Mouse (Mus musculus) layer of hippocampus, adult 11-12 months (tissue): ENCODE results near the gene Gm5617.
A peak's percentile ranks its signal among the peaks of the same experiment; 100 is the strongest.
"Not testable (repeated sequence)": the region's sequence is repeated elsewhere in the genome, so short reads cannot be mapped to it uniquely, and the experiment has no call there.

Experiments used
- DNase-seq: peaks from one replicate; pipeline ENCODE4 v3.0.0; 2022; ENCODE audit warnings: low spot score

The Gm5617 gene

DNA sequence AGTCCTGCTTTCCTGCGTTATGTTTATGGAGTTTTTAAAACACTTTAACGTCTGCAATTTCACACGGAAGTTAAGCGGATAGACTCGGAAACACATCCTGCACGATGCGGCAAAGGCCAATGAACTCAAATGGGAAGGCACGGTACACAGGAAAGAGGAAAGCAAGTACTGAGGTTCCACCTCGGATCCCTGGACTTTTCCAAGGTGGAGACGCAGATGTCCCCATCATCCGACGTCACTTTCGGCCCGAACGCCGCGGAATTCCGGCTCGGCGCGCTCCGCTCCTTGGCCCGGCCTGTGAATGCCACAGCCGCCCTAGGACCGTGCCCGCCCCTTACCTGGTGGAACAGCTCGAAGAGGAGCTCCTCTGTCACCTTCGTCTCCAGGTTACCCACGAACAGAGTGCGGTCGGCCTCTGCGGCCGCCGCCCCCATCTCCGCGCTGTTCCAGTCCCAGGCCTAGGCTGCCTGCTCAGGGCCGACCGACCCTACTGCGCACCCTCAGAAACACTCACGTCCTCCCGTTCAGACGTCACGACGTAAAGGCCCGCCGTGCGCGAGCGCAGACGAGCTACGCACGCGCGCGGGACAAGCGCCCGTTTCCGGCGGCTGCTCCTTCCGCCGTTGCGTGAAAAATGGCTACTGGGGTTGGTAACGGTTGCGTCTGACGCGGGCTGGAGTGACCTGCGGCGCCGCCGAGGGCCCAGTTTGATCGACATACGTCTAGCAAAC is at the start of gene Gm5617, which contains the start of gene Rbm7:
TSS of gene Gm5617 (plus strand) at position 626 of the 731 bp plus-strand sequence.
TSS of gene Rbm7 (minus strand) at position 483 of the 731 bp plus-strand sequence.
- peak; percentile 93 for DNase-seq

DNA sequence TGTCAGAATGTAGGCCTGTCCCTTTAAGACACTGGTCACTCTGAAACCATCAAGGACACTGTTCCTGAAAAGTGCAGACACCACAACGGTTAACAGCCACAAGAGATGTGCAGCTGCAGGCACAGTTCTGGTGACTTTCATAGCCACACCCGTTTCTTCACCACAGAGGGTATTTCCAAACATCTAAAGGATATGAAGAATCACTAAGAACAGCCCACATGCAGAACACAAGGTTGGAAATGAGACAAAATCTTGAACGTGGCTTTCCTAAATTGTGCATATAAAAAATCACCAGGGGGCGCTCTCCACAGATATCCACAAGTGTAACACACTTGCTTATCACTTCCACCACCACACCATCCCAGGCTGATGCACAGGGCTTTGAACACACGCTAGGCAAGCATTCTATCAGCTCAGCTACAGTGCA is 47.4 kb upstream of the Gm5617 start:
- peak; percentile 12 for DNase-seq

DNA sequence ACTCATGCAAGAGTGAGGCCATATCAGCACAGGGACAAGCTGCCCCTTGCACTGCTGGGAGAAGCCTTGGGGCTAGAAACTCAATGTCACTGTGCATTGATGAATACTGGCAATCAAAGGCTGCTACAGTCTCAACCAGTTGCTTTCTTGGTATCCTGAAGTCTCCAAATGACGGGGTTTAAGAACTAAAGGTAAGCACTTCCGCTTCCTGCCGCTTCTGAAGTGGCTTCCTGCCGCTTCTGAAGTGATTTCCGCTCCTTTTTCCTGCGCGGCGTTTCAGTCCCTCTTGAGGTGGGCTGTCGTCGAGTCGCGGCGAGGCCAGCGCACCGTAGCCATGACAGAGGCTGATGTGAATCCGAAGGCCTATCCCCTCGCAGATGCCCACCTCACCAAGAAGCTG is 45.2 kb upstream of the Gm5617 start:
- DNase-seq: no peak

DNA sequence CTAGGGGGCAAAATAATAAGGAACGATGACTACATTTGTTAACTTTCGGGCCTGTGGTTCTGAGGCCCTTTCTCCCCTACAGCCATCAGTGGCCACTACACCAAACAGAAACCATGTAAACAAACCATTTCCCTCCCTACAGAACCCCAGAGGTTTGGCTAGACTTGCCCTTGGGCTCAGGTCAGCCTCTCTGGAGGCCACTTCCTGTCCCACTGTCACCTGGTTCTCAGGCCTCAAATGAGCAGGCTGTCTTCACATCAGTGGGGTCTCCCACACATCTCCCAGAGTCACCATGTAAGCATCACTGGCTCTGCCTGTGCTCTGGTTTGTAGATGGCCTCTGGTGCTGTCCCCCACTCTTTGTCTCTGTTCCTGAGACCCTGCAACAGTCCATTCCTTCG is 39.3 kb upstream of the Gm5617 start:
- DNase-seq: no peak

- no peak for DNase-seq
These were observed 36.4 kb upstream of the Gm5617 start for GRCm38 (mm10) chr9:48458879-48459278.

GRCm38 (mm10) chr9:48459391-48459790 is 35.9 kb upstream of the Gm5617 start:
- no peak for DNase-seq

DNA sequence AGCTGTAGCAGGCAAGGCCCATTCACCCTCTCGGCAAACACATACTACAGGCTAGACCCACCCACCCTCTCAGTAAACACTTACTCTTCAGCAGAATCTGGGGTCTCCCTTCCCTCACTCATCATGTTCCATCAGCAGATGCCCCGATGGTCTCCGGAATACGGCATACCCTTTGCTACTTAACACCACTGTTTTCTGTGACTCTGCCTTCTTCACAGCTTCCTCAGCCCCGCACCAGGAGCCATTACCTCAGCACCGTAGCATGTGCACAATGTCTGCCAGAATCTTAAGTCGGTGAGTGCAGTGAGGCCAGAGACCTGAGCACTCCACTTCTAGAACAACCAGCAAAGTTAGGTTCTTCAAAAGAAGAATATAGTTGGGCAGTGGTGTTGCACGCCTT is 34.5 kb upstream of the Gm5617 start:
- DNase-seq: no peak

DNA sequence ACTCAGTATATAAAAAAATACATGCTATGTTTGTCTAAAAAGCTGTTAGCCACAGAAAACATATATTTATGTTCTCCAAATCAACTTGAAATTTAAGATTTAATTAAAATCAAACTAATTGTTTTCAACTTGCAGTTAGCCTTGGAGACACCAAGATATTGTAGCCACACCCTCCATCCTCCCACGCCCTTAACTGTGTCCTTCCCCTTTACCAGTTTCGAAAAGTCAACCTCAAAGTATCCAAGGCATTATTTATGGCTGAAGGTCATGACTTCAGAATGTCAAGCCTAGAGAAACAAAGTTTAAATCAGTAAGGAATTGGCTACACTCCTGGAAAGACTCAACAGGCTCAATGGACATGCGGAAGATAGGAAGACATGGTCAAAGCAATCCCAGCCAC is 33.7 kb upstream of the Gm5617 start:
- DNase-seq: no peak

GRCm38 (mm10) chr9:48465671-48466070 is 29.6 kb upstream of the Gm5617 start:
- no peak for DNase-seq

GRCm38 (mm10) chr9:48466804-48467203 is 28.4 kb upstream of the Gm5617 start:
- DNase-seq: peak; percentile 61

DNA sequence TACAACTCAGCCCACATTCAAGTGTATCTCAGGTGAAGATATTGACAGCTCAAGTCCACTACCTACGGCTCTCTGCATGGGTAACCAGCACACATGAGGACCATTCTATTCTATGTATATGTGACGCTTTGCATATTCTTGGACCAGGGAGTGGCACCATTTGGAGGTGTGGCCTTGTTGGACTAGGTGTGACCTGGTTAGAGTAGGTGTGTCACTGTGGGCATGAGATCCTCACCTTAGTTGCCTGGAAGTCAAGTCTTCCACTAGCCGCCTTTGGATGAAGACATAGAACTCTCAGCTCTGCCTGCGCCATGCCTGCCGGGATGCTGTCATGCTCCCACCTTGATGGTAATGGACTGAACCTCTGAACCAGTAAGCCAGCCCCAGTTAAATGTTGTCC is 27.8 kb upstream of the Gm5617 start:
- DNase-seq: not testable (repeated sequence)

- DNase-seq: no peak
These were observed 22.7 kb upstream of the Gm5617 start for GRCm38 (mm10) chr9:48472441-48473025.

- DNase-seq: no peak
These were observed 22.1 kb upstream of the Gm5617 start for GRCm38 (mm10) chr9:48473131-48473530.

DNA sequence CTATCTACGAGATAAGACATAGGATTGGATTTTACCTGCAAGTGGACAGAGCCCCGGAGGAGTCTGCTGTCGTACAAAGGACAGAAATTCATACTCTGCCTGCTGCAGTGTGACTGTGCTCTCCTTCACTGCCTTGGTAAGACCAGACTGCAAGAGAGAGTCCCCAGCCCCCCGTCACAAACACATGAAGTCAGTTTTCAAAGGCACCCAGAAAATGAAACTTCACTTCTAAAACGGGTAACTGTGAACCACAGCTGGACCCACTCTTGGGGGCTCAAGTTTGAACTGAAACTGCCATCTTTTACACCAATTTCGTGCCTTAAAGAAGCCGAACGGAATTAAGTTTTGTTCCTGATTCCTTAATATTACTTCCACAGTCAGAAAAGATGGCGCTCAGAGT is 20.9 kb upstream of the Gm5617 start:
- DNase-seq: no peak

DNA sequence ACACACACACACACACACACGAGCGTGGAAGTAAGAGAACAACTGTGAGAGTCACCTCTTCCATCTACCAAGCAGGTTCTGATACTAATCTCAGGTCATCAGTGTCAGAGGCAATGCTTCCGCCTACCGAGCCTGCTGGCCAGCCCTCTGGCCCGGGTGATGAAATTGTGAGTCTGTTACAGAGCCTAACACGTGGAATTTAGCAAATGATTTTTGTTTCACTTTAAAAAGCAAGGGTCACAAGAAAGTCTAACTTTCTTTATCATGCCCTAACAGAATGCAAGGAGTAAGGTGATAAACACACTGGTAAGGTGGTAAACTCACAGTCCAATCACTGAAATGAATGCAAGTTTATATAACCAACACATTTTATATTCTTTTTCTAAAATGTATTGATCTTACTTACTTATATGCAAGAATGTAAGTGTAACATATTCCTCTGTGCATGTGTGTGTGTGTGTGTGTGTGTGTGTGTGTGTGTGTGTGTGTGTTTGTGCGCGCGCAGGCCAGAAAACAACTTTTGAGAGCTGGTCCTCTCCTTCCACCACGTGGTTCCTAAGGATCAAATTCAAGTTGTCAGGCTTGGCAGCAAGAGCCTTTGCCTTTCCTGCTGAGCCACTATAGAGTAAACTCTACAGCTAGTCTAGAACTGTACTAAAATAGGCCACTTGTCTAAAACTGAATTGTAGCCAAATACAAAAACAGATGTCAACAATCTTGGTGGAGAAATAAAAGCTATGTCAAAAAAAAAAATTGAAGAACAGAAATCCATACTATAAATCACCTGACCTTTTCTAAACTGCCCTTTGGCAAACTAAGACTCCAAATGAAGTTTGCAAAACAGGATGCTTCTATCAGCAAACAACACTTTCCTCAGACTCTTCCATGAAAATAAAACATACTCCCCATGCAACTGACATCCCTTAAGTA is 18.7 kb upstream of the Gm5617 start:
- DNase-seq: no peak

DNA sequence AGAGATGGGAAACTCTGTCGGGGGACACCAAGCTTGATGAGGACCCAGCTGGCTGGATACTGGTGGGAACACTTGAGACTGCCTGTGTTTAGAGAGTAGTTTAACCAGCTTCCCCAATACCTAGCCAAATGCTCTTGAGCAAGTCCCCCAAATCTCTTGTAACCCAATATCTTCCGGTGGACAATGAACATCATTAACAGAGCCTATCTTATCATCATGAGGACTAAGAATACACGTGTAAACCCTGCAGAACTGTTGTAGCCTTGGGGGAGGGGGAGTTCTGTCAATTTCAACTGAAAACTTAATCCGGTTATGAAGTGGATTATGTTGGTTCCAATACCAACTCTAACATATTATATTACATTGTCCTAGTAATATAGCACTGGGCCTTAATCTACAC is 16.4 kb upstream of the Gm5617 start:
- DNase-seq: no peak

- no peak for DNase-seq
These were observed 15.3 kb upstream of the Gm5617 start for GRCm38 (mm10) chr9:48479838-48480410.

- peak; percentile 95 for DNase-seq
These were observed 14.6 kb upstream of the Gm5617 start, which contains the start of gene Rexo2 for GRCm38 (mm10) chr9:48480411-48481213. Gene Rexo2, minus strand, starts transcription at chr9:48480623.

GRCm38 (mm10) chr9:48481214-48482134 is 13.8 kb upstream of the Gm5617 start:
- no peak for DNase-seq

GRCm38 (mm10) chr9:48495548-48495932 is 298 bp downstream of the Gm5617 start:
- DNase-seq: no peak
